Mouse (Mus musculus) layer of hippocampus, postnatal 36 days (tissue): Measurements from ENCODE around the gene Exoc3l. TPM values are rescaled to one million over a fixed set of nuclear protein-coding genes. Genes with fewer than 3 reads are reported as not detected.

ENCODE experiments used
- DNase-seq, 2 experiments: peaks; one replicate each; pipeline ENCODE4 v3.0.0; 2022
- total RNA-seq, 2 experiments: library from RNA; stranded (reverse); gene quantifications; 2 replicates each; pipeline ENCODE4 v1.2.3; 2021

The Exoc3l gene
- total RNA-seq, 2 experiments from 2014 or later, result 1.3 to 1.7 TPM

DNA sequence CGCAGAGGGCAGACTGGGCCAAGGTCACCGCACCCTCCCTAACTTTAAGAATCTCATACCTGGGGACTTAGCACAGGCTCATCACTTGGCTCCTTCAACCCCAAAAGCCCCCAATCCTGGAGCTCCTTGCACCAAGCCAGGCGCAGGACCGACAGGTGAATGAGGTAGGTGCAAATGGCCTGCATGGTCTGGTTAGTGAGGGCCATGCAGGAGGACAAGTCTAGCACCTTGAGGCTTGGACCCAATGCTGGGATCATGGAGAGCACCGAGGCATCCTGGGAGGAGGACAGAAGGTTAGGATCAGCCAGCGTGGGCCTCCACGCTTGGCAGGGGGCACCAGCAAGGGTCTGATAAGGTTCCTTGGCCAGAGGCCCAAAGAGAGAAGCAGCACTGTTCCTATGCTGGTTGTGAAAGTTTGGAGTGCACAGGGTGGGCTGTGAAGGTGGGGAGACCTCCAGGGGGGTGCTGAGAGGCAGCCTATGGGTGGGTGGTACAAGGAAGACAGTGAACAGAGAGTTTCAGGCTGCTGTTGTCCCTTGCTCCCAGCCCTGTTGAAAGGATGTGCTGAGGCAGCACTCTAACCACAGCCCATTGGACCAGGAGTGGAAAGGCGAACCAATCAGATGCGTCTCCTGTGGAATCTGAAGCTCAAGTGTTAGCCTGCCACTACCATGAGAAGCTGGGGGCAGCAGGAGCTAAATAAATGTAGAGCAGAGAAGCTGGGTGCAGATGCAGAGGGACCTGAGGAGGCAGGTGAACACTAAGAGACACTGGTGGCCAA lies 17.9 kb upstream of the Exoc3l start:
- DNase-seq, result no peak

DNA sequence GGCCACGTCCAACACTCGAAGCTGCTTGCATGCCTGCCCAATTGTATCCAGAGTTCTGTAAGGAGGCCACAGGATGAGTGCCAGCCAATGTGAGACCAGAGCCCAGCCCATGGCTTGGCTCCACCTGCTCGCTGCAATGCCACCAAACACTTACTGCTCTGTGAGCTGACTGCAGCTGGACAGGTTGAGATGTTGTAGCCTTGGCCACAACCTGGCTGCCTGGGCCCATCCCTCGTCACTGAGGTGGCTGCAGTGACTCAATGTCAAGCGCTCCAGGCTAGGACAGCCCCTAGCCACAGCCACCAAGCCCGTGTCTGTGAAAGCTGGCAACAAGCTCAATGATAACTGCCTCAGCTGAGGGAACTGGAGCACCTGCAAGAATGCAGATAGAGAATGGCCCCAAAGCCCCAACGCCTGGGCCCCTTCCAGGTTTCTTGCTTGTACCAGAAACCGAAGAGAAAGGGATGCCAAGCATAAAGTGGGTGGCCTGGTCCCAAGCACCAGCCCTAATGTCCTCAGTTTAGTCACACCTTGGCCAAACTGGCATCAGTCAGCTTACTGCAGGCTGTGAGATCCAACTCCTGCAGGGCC lies 17.1 kb upstream of the Exoc3l start:
- DNase-seq, result no peak

DNA sequence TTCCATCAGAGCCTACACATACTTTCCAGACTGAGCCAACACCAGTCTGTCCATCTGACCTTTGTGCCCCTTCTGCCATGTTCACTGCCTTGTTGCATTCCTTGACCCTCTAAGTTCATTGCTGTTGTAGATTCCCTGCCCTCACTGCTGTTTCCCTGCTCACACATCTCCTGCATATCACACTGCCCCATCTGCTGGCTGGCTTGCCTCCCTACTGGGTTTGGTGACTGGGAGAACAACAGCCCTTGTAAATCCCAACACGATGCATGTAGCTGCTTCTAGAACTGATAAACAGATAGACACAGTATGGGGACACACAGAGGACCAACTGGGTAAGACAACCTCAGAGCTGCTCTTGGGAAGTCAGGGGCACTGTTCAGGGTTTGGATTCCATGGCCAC lies 15.8 kb upstream of the Exoc3l start:
- DNase-seq, result no peak

DNA sequence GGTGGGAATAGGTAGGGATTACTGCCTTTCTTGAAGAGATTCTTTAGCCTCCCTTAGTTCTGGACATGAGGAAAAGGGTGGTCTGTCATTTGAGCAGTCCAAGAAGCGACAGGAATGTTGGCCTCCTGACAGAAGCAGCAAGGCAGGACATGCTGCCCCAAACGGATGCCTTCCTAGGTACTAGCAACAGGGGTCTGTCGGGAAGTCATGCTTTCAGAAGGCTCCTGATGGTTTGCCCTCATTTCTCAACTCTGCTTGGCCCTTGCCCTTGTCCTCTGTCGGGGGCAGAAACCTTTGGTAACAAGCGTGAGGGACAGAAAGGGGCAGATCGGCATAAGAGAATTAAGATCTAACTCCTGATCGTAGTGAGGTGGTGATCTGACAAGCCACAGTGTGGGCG lies 14.2 kb upstream of the Exoc3l start:
- DNase-seq, result no peak

DNA sequence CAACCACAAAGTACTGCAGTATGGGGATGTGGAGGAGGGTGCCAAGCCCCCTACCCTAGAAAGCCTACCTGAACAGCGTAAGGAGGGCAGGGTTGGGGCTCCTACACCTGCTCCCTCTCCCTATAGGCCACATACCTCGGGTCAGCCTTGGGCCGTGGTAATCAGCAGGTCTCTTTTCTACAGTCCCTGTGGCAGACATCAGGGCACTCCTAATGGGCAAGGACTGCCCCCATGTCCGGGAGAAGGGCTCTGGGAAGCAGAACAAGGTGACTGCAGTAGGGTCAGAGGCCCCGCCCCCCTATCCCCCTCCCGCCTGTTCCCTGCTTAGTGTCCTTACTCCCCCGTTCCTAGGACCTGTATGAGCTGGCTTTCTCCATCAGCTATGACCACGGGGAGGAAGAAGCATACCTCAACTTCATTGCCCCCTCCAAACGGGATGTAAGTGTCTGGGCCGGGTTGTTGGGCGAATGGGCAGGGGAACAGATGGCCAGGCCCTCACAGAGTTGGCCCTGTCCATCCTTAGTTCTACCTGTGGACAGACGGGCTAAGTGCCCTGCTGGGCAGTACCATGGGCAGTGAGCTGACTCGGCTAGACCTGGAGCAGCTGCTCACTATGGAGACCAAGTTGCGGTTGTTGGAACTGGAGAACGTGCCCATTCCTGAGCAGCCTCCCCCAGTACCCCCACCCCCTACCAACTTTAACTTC lies 13.4 kb upstream of the Exoc3l start:
- no peak for DNase-seq

DNA sequence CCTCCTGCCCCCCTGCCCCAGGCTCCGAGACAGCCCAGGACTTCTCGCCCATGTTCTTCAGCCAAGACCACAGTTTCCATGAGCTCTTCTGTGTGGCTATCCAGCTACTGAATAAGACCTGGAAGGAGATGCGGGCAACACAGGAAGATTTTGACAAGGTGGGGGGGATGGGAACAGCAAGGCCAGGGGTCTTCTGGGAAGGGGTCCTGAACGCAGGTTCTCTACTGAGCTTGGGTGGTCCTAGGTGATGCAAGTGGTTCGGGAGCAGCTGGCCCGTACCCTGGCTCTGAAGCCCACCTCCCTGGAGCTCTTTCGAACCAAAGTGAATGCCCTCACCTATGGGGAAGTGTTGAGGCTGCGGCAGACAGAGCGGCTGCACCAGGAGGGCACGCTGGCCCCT lies 12.5 kb upstream of the Exoc3l start:
- DNase-seq, result no peak

DNA sequence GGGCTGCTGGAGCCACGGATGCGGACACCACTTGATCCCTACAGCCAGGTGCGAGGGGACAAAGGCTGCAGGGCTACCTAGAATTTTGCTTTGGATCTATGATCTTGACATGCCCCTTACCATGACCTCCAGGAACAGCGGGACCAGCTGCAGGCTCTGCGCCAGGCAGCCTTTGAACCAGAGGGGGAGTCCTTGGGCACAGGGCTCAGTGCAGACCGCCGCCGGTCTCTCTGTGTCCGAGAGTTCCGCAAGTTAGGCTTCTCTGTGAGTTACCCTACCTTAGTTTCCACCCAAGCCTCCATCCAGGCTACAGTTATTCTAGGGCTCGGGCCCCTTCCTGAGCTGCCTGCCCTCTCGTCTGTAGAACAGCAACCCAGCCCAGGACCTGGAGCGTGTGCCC lies 11.8 kb upstream of the Exoc3l start:
- no peak for DNase-seq

DNA sequence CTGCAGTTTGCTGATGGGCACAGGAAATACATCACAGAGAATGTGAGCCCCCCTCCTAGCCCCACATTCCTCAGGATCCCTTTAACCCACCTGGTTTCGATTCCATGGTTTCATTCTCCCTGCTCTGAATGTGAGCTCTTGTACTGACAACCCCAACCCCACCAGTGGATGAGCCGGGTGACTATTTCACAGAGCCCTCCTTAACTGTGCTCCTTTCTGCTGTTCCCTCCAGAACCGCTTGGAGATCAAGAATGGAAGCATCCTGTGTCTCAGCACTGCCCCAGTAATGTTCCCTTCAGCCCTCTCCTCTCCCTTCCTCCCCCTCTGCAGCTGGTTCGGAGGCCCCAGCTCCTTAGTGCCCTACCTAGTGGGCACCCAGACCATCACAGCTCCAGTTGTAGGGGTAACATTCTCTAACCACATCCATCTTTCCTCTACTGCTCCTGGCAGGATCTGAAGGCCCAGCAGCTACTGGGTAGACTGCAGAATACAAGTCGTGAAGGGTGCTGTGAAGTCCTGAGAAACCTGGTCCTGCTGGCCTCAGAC lies 10.3 kb upstream of the Exoc3l start:
- DNase-seq, result no peak

DNA sequence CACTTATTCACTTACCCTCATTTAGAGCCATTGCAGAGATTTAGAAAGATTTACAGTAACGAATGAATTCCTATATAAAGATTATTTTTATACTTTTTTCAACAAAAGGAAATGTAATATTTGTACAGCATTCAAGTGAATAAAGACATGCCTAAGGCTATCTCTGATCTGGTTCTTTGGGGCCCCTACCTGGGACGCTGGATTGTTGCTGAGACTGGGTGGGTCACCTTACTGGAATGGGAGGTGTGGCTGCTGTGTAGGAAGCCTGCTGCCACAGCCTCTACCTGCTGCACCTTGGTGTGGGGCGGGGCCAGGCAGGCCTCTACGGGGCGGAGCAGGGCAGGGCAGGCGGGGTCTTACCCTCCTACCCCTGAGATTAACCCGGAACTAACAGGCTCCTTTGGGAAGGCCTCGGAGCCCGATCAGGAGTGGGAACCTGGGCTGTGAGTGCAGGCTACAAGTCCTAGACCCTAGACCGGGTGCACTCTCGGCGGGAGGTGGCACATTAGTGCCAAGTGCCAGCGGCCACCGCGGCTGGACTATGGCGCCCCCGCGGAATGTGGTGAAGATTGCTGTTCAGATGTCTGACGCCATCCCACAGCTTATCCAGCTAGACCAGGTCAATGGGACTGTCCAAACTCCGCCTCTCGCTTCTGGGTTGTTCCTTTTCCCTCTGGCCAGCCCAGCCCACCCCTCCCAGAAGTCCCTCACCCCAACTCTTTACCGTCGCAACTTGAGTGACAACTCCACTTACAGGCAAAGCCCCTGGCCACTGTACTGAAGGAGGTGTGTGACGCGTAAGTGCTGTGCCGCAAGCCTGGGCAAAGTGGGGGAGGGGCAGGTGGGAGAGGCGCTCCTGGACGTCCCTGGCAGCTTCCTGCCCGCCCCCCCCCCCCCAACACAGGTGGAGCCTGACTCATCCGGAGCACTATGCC lies 9.6 kb upstream of the Exoc3l start, which contains the start of gene Elmo3:
Gene Elmo3 (plus strand): TSS at position 391 of the 935 bp plus-strand sequence.
- DNase-seq, result peak in 1 of 2 experiments; percentile 40

DNA sequence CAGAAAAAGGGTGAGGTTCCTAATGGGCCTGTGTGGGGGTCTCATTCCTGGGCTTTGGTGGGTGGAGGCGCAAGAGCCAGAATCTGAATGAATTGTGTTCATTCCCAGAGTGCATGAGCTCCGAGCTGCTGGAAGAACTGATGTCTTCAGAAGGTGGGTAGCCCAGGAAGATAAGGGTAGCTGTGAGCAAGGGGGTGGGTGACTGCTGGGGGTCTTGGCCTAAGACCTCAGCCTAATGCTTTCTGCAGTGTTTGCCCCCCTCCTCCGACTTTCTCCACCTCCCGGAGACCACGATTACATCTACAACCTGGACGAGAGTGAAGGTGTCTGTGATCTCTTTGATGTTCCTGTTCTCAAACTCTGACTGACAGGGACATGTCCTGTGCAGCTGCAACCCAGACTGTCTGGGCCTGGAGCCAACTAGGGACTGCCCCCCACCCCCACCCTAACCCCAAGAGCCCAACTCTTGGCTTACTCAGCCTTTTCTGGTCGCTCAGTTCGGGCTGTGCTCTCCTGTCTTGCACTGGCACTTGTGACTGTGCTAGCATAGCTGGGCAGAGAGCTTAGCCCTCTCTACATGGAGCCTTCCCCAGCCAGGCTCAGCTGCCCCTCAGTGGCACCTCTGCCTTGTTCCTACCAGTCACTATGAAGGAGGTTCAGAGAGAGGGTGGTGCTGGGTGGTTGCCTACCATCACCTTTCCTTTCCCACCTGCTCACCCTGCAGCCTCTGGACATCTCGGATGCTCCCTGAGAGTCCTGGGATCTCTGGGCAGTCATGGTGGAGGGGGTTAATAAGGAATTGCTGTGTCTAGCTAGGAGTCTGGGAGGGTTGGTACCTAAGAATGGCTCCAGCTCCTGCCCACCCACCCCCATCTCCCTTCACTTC lies 8.7 kb upstream of the Exoc3l start:
- DNase-seq, result no peak

DNA sequence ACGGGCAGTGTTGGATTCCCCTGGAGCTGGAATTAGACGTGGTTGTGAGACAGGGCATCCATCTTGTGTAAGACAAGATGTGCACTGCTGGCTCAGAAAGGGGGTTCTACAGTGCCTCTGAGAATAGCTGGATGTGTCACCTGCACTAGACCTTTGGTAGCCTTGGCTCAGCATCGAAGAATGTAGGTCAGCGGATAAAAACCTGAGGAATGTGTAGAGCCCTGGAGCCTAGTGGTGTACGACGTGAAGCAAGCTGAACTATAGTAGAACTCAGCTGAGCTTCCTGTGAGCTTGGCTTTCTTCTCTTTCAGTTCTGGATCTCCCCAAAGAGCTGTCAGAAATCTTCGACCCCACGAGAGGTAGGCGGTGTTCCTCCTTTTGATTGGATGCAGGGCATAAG lies 8.0 kb upstream of the Exoc3l start:
- no peak for DNase-seq

DNA sequence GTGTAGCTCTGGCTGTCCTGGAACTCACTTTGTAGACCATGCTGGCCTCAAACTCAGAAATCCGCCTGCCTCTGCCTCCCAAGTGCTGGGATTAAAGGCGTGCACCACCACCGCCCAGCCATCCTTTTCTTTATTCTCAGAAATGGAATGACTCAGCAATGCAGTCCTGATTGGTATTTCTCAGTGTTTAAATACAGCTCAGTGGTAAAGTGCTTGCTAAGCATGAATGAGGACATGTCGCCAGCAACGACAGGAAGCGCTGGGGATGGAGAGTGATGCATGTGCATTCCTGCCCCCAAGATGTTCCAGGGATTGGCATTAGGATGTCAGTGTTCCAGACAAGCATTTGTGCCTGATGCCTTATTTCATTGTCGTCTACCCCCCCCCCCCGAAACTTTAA lies 7.5 kb upstream of the Exoc3l start:
- DNase-seq, result no peak

DNA sequence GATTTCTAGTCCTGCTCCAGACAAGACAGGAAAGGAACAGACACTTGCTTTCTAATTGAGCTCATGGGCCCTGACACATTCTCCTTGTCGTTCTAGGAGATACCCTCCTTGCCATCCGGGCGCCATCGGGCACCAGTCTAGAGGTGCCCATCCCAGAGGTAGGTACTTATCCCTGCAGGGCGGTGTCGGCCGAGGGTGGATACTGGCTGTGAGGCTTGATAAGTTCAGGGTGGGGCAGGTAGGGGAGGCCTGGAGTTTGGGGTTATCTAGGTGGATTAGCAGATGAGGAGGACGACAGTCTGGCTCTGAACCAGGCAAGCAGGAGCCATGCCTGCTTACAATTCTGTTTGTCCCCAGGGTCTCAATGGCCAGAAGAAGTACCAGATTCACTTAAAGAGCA lies 4.1 kb upstream of the Exoc3l start:
- DNase-seq, result no peak

DNA sequence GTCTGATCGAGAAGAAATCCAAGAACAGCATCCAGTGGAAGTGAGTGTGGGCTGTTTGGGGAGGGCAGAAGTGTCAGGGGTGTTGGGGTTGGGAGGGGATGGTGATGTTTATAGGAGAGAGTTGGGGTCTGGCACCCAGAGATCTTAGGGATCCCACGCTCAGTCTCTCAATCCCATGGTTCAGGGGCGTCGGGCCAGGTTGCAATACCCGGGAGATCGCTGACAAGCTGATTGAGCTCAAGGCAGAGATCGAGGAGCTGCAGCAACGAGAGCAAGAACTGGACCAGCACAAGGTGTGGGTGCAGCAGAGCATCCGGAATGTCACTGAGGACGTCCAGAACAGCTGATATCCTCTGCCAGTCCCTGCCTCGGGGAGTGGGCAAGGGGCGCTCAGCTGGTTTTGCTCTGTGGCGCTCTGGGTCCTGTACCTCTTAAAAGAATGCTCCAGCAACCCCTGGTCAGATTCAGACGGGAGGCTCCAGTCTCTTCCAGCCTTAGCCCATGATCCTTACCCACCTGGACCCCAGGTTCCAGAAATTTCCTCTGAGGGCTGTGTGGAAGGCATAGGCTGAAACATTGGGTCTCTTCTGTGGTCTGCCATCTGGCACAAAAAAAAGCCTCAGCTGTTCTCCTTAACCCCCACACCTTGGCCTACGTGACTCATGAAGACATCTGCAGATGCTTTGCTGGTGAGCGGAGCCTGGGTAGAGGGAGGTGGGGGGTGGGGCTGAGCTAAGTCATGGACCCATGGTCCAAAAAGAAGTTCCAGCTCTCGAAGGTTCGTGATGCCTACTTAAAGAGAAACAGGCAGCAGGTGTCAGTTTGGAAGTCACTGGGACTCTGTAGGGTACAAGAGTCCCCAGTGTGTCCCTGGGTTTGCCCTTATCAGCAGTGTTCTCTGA lies 2.7 kb upstream of the Exoc3l start:
- DNase-seq, result no peak

DNA sequence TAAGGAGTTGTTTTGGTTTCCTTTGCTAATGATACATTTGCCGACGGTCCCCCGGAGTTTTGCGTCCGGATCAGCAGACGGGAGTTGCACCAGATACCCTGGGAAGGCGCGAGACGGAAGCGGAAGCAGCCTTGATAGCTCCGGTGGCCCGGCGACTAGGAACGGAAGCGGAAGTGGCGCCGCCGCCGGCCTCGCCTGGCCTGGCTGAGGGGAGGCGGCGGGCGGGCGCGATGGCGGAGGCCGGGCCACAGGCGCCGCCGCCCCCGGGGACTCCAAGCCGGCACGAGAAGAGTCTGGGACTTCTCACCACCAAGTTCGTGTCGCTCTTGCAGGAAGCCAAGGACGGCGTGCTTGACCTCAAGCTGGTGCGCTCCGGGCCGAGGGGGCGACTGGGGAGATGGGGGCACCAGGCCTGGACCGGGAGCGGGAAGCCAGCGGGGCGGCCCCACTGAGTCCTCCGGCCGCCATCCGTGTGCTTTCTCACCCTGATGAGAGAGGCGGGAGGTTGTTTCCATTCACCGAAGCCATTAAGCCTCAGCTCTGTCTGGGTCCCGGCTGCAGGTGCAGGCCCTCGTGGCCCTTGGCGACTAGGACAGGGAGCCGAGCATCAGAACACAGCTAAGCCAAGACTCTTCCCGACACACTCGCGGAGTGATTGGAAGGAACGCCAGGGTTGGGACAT lies 1.8 kb upstream of the Exoc3l start, which contains the start of gene E2f4:
Gene E2f4 (plus strand): TSS at position 153 of the 682 bp plus-strand sequence.
- peak; percentile 90 to 91 for DNase-seq

DNA sequence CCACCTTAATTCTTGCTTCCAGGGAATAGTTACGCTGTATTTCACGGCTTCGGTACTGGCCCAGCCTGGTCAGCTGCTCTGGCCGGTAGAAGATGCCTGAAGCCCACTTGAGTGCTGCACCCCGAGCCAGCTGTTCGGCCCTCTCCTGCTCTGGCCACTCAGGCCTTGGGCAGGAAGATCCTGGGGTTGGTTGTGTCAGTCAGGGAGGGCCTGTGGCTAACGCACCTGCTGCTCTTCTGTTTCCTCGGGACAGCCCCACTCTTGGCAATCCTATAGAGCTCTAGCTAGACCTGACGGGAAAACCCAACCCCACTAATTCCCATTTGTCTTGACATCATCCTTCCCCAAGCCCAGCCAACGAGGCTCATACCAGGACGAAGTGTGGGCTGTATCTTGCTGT lies 645 bp downstream of the Exoc3l start:
- DNase-seq, result no peak

DNA sequence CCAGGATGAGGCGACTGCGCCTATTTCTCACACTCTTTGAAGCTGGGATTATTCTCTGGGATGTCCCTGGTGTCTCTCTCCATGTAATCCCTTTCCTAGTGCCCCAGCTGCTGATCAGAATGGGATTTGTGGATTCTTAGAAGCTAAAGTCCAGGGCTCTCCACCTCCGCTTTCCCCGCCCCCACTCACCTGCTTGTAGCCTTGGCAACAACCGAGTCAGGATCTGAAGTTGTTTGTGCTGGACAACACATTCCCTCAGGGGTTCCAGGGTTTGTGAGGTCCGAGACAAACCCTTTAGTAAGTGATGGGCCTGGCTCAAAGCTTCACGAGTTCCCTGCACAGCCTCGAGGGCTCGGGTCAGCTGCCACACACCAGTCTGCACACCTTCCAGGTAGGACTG lies 1.1 kb downstream of the Exoc3l start:
- no peak for DNase-seq

DNA sequence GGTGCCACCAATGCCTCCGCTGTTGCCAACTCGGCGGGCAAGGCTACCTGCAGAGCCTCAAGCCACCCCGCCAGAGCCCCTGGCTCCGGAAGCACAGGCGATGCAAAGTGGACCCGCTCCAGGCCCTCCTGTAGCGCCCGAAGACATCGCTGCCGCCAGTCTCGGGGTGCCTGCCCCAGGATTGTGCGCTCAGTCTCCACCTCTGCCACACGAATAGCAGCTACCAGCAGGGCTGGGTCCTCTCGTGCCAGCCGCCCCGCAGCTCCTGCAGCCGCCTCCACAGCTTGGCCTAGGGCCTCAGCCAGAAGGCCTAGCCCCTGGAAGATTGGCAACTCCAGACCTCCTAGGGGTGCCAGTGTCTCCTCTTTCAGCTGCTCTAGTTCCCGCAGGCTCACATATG lies 2.5 kb downstream of the Exoc3l start:
- DNase-seq, result no peak

DNA sequence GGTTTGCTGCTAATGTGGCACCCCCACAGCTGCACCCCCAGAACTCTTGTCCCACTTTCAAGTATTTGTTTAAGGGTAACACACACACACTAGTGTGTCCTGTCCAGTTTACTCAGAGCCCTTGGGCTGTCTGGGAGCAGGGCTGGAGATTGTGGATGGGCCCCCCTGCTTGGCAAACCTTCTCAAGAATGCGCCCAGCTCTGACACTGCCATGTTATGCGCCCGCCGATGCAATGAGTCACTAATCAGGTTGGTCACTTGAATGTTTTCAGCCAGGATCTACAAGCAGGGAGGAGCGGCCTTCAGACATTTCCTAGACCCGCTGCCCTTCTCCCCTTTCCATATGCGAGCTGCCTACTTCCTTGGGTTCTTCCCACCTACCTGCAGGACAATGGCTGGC lies 3.4 kb downstream of the Exoc3l start:
- DNase-seq, result no peak
